Mouse (Mus musculus) heart, embryonic 15.5 days (tissue): ENCODE measurements around the gene Zbtb46. TPM values are rescaled to one million over a fixed set of nuclear protein-coding genes. Genes with fewer than 3 reads are reported as not detected.

ENCODE experiments used
- ATAC-seq: fragments of 200-750 bp; cut with Nextera tagmentation; replicated peaks from 2 replicates; pipeline ENCODE4 v1.8.0; 2017; ENCODE audit warnings: low read depth, moderate TSS enrichment; ENCODE audit not compliant: insufficient number of reproducible peaks, insufficient read depth, low FRiP score
- H3K27ac ChIP-seq: fragments of 300-500 bp; sonication (generic); 2 replicates; pipeline ENCODE4 v1.5.1; 2015; ENCODE audit warnings: mild to moderate bottlenecking, inconsistent platforms
- H3K27me3 ChIP-seq: fragments of 300-500 bp; sonication (generic); 2 replicates; pipeline ENCODE4 v1.6.1; 2015; ENCODE audit warnings: inconsistent platforms
- H3K36me3 ChIP-seq: fragments of 300-500 bp; sonication (generic); 2 replicates; pipeline ENCODE4 v1.6.1; 2015; ENCODE audit warnings: mild to moderate bottlenecking, inconsistent platforms
- H3K4me1 ChIP-seq: fragments of 300-500 bp; sonication (generic); replicated peaks from 2 replicates; pipeline ENCODE4 v1.6.1; 2015; ENCODE audit warnings: inconsistent platforms
- H3K4me2 ChIP-seq: fragments of 300-500 bp; sonication (generic); 2 replicates; pipeline ENCODE4 v1.6.1; 2015; ENCODE audit warnings: inconsistent platforms, mild to moderate bottlenecking, moderate library complexity
- H3K4me3 ChIP-seq: fragments of 300-500 bp; sonication (generic); 2 replicates; pipeline ENCODE4 v1.5.1; 2015; ENCODE audit warnings: mild to moderate bottlenecking, inconsistent platforms
- H3K9ac ChIP-seq: fragments of 300-500 bp; sonication (generic); 2 replicates; pipeline ENCODE4 v1.6.1; 2015; ENCODE audit warnings: mild to moderate bottlenecking, inconsistent platforms
- H3K9me3 ChIP-seq: fragments of 300-500 bp; sonication (generic); replicated peaks from 2 replicates; pipeline ENCODE4 v1.6.1; 2016; ENCODE audit warnings: inconsistent platforms
- WGBS: fragments of 180-500 bp; shearing (Covaris S2); methylation state at CpG from one replicate; pipeline ENCODE4 v1.1.7; 2015; ENCODE audit warnings: mixed read lengths; 5-methylcytosine and 5-hydroxymethylcytosine counted together
- polyA plus RNA-seq: library from polyadenylated mRNA; unstranded; fragments of >200 nt; fragmentation: Nextera tagmentation; extraction: Ambion mirVana; gene quantifications from 2 replicates; pipeline ENCODE4 v1.2.1, GENCODE M21; 2015

Gene Zbtb46
- polyA plus RNA-seq, 1 experiment from 2014 or later = 8.6 TPM

GRCm38 (mm10) chr2:181462604-181463003 lies 3.4 kb upstream of the Zbtb46 start:
- Histone ChIP-seq H3K4me1 (peaks cover 30% of the 10 kb centered on the region), H3K9ac (no peak overlapping the region), H3K4me3 (peak overlapping the region; percentile 8; the same call in 1 of the 2 replicates), H3K36me3 (no peaks in the 10 kb centered on the region), H3K4me2 (peak overlapping the region; percentile 26; the same call in 1 of the 2 replicates), H3K27me3 (no peaks in the 10 kb centered on the region), H3K9me3 (no peaks in the 10 kb centered on the region), H3K27ac (no peak overlapping the region; the same call in 1 of the 2 replicates)
- WGBS = 96% methylated on average over 1 of the region's 1 CpGs
- no peak for ATAC-seq

- no peak overlapping the region for H3K27ac ChIP-seq
- WGBS = 81% methylated on average over 1 of the region's 1 CpGs
- no peaks in the 10 kb centered on the region for H3K9me3 ChIP-seq
- H3K9ac ChIP-seq = no peak overlapping the region
- H3K4me1 ChIP-seq = peaks cover 30% of the 10 kb centered on the region
- H3K27me3 ChIP-seq = no peaks in the 10 kb centered on the region
- ATAC-seq = no peak
- no peak overlapping the region for H3K4me2 ChIP-seq
- H3K36me3 ChIP-seq = no peaks in the 10 kb centered on the region
- no peak overlapping the region for H3K4me3 ChIP-seq
Measured at GRCm38 (mm10) chr2:181461536-181462100, 2.4 kb upstream of the Zbtb46 start.

- 2% methylated on average over 69 of the region's 71 CpGs for WGBS
- Histone ChIP-seq H3K27ac (peak overlapping the region; percentile 72), H3K4me1 (peaks cover 34% of the 10 kb centered on the region), H3K4me2 (peak overlapping the region; percentile 99), H3K27me3 (no peaks in the 10 kb centered on the region), H3K36me3 (no peaks in the 10 kb centered on the region), H3K9ac (peak overlapping the region; percentile 90), H3K9me3 (no peaks in the 10 kb centered on the region), H3K4me3 (peak overlapping the region; percentile 97)
- ATAC-seq = peak; percentile 23
Measured at GRCm38 (mm10) chr2:181459673-181460621, 721 bp upstream of the Zbtb46 start.

GRCm38 (mm10) chr2:181458411-181459152 lies 644 bp downstream of the Zbtb46 start:
- peak overlapping the region; percentile 85 for H3K27ac ChIP-seq
- H3K27me3 ChIP-seq = no peaks in the 10 kb centered on the region
- peak overlapping the region; percentile 90 for H3K9ac ChIP-seq
- peak overlapping the region; percentile 97 for H3K4me3 ChIP-seq
- peaks cover 34% of the 10 kb centered on the region for H3K4me1 ChIP-seq
- H3K36me3 ChIP-seq = no peaks in the 10 kb centered on the region
- H3K4me2 ChIP-seq = peak overlapping the region; percentile 99
- H3K9me3 ChIP-seq = no peaks in the 10 kb centered on the region
- WGBS = under 1% methylated on average over 62 of the region's 72 CpGs
- peak; percentile 16 for ATAC-seq

- Histone ChIP-seq H3K4me2 (peak overlapping the region; percentile 99), H3K36me3 (no peaks in the 10 kb centered on the region), H3K27ac (no peak overlapping the region), H3K9me3 (no peaks in the 10 kb centered on the region), H3K4me3 (peak overlapping the region; percentile 97), H3K9ac (peak overlapping the region; percentile 90), H3K27me3 (no peaks in the 10 kb centered on the region), H3K4me1 (peaks cover 28% of the 10 kb centered on the region)
- no peak for ATAC-seq
- 10% methylated on average over 15 of the region's 15 CpGs for WGBS
Measured at GRCm38 (mm10) chr2:181457831-181458230, 1.4 kb downstream of the Zbtb46 start.

GRCm38 (mm10) chr2:181455899-181456298 lies 3.3 kb downstream of the Zbtb46 start:
- Histone ChIP-seq H3K27me3 (no peaks in the 10 kb centered on the region), H3K9me3 (no peaks in the 10 kb centered on the region), H3K36me3 (no peaks in the 10 kb centered on the region), H3K4me1 (peaks cover 24% of the 10 kb centered on the region), H3K27ac (no peak overlapping the region), H3K4me2 (no peak overlapping the region), H3K4me3 (no peak overlapping the region), H3K9ac (no peak overlapping the region)
- 58% methylated on average over 2 of the region's 2 CpGs for WGBS
- ATAC-seq = no peak

GRCm38 (mm10) chr2:181453274-181453673 lies 6.0 kb downstream of the Zbtb46 start:
- Histone ChIP-seq H3K9ac (no peak overlapping the region), H3K27ac (no peak overlapping the region), H3K4me2 (no peak overlapping the region), H3K36me3 (no peaks in the 10 kb centered on the region), H3K4me1 (peaks cover 11% of the 10 kb centered on the region), H3K4me3 (no peak overlapping the region), H3K9me3 (no peaks in the 10 kb centered on the region), H3K27me3 (no peaks in the 10 kb centered on the region)
- ATAC-seq = no peak
- WGBS = 43% methylated on average over 1 of the region's 1 CpGs

- no peak overlapping the region for H3K4me3 ChIP-seq
- H3K9me3 ChIP-seq = no peaks in the 10 kb centered on the region
- no peak overlapping the region for H3K4me2 ChIP-seq
- no peak overlapping the region for H3K9ac ChIP-seq
- no peak for ATAC-seq
- no peaks in the 10 kb centered on the region for H3K27me3 ChIP-seq
- H3K36me3 ChIP-seq = no peaks in the 10 kb centered on the region
- peaks cover 6% of the 10 kb centered on the region; the same call in 1 of the 2 replicates for H3K4me1 ChIP-seq
- H3K27ac ChIP-seq = no peak overlapping the region
- 83% methylated on average over 4 of the region's 4 CpGs for WGBS
Measured at GRCm38 (mm10) chr2:181452181-181452580, 7.0 kb downstream of the Zbtb46 start.

- no peaks in the 10 kb centered on the region for H3K9me3 ChIP-seq
- 86% methylated on average over 2 of the region's 2 CpGs for WGBS
- H3K27ac ChIP-seq = no peak overlapping the region
- no peak for ATAC-seq
- no peaks in the 10 kb centered on the region for H3K36me3 ChIP-seq
- no peaks in the 10 kb centered on the region for H3K4me1 ChIP-seq
- H3K9ac ChIP-seq = no peak overlapping the region
- no peaks in the 10 kb centered on the region for H3K27me3 ChIP-seq
- no peak overlapping the region for H3K4me3 ChIP-seq
- H3K4me2 ChIP-seq = no peak overlapping the region
Measured at GRCm38 (mm10) chr2:181443016-181443415, 16.2 kb downstream of the Zbtb46 start.

GRCm38 (mm10) chr2:181438176-181438575 lies 21.1 kb downstream of the Zbtb46 start:
- no peaks in the 10 kb centered on the region for H3K27me3 ChIP-seq
- 77% methylated on average over 4 of the region's 4 CpGs for WGBS
- no peaks in the 10 kb centered on the region for H3K36me3 ChIP-seq
- H3K4me3 ChIP-seq = no peak overlapping the region
- no peak overlapping the region for H3K27ac ChIP-seq
- H3K9ac ChIP-seq = no peak overlapping the region
- no peak for ATAC-seq
- H3K4me2 ChIP-seq = no peak overlapping the region
- H3K4me1 ChIP-seq = peaks cover 7% of the 10 kb centered on the region
- no peaks in the 10 kb centered on the region for H3K9me3 ChIP-seq

GRCm38 (mm10) chr2:181436246-181436645 lies 23.0 kb downstream of the Zbtb46 start:
- Histone ChIP-seq H3K9ac (no peak overlapping the region), H3K36me3 (no peaks in the 10 kb centered on the region), H3K27ac (no peak overlapping the region), H3K27me3 (no peaks in the 10 kb centered on the region), H3K4me2 (no peak overlapping the region), H3K9me3 (no peaks in the 10 kb centered on the region), H3K4me3 (no peak overlapping the region), H3K4me1 (peaks cover 7% of the 10 kb centered on the region)
- ATAC-seq = no peak
- 77% methylated on average over 2 of the region's 2 CpGs for WGBS
